Mouse (Mus musculus): ENCODE measurements around the gene Gnb4. TPM values are rescaled to one million over a fixed set of nuclear protein-coding genes. Genes with fewer than 3 reads are reported as not detected.

Gene Gnb4
- total RNA-seq, 2 experiments from 2014 or later, result 42.7 to 43.7 TPM

Other genes starting within 250 kb of the Gnb4 start
- gene Pik3ca, start 218.9 kb downstream of the Gnb4 start, total RNA-seq (2021), result 10 to 100 TPM; 47.7 to 54.5 TPM
- under 1 TPM; 0.29 to 0.37 TPM for gene Kcnmb3, start 124.4 kb downstream of the Gnb4 start, total RNA-seq (2021)
- gene Zfp639, start 106.3 kb downstream of the Gnb4 start, total RNA-seq (2021), result 10 to 100 TPM; 33.5 to 33.7 TPM
- 100 to 1,000 TPM in 1 of 2 experiments, 10 to 100 TPM in 1; 96.4 to 130 TPM for gene Mfn1, start 87.1 kb downstream of the Gnb4 start, total RNA-seq (2021)
- 10 to 100 TPM; 18.8 to 19.9 TPM for gene Actl6a, start 89.7 kb upstream of the Gnb4 start, total RNA-seq (2021)
- 100 to 1,000 TPM; 196 TPM for gene Ndufb5, start 120.4 kb upstream of the Gnb4 start, total RNA-seq (2021)
- gene Mrpl47, start 121.0 kb upstream of the Gnb4 start, total RNA-seq (2021), result 10 to 100 TPM; 17.6 to 22.1 TPM
- gene Usp13, start 201.0 kb upstream of the Gnb4 start, total RNA-seq (2021), result 10 to 100 TPM; 16.5 to 20.7 TPM